Mouse (Mus musculus): ENCODE measurements around the gene Ndufb4. TPM values are rescaled to one million over a fixed set of nuclear protein-coding genes. Genes with fewer than 3 reads are reported as not detected.
A peak's percentile ranks its signal among the peaks of the same experiment; 100 is the strongest.
"Not testable (repeated sequence)": the region's sequence is repeated elsewhere in the genome, so short reads cannot be mapped to it uniquely, and the experiment has no call there.

Gene Ndufb4
- polyA plus RNA-seq, 1 experiment: not detected

GRCm38 (mm10) chr16:37647067-37647466 lies 7.2 kb downstream of the Ndufb4 start:
- H3K4me3 ChIP-seq (ENCODE audit: insufficient read depth, low read depth, low read length): no peak overlapping the region
- no peaks in the 10 kb centered on the region for H3K4me1 ChIP-seq (ENCODE audit: control insufficient read depth, insufficient read depth, low read length)
- no peak for TF ChIP-seq POLR2A (IDR thresholded peaks at IDR 0.05; ENCODE audit: insufficient read depth, low read depth, low read length)
- no peak overlapping the region for H3K27ac ChIP-seq (ENCODE audit: insufficient read depth, low read depth, low read length)
- 91% methylated on average over 16 of the region's 16 CpGs for WGBS

- no peak overlapping the region for H3K27ac ChIP-seq (ENCODE audit: insufficient read depth, low read depth, low read length)
- no peak for TF ChIP-seq CTCF (IDR thresholded peaks at IDR 0.05; ENCODE audit: insufficient read depth, low read depth, low read length)
- no peak for TF ChIP-seq POLR2A (IDR thresholded peaks at IDR 0.05; ENCODE audit: insufficient read depth, low read depth, low read length)
- H3K4me1 ChIP-seq (ENCODE audit: control insufficient read depth, insufficient read depth, low read length): no peaks in the 10 kb centered on the region
- no peak overlapping the region for H3K4me3 ChIP-seq (ENCODE audit: insufficient read depth, low read depth, low read length)
- WGBS: 84% methylated on average over 3 of the region's 3 CpGs
These were observed 8.5 kb downstream of the Ndufb4 start for GRCm38 (mm10) chr16:37645799-37646198.

GRCm38 (mm10) chr16:37645211-37645610 lies 9.0 kb downstream of the Ndufb4 start:
- Histone ChIP-seq H3K27ac (ENCODE audit: insufficient read depth, low read depth, low read length) (no peak overlapping the region), H3K4me1 (ENCODE audit: control insufficient read depth, insufficient read depth, low read length) (no peaks in the 10 kb centered on the region), H3K4me3 (ENCODE audit: insufficient read depth, low read depth, low read length) (no peak overlapping the region)
- TF ChIP-seq CTCF (IDR thresholded peaks at IDR 0.05; ENCODE audit: insufficient read depth, low read depth, low read length) (no peak), POLR2A (IDR thresholded peaks at IDR 0.05; ENCODE audit: insufficient read depth, low read depth, low read length) (no peak)
- 95% methylated on average over 8 of the region's 8 CpGs for WGBS

- 91% methylated on average over 5 of the region's 5 CpGs for WGBS
- H3K27ac ChIP-seq (ENCODE audit: insufficient read depth, low read depth, low read length): no peak overlapping the region
- H3K4me1 ChIP-seq (ENCODE audit: control insufficient read depth, insufficient read depth, low read length): no peaks in the 10 kb centered on the region
- no peak for TF ChIP-seq POLR2A (IDR thresholded peaks at IDR 0.05; ENCODE audit: insufficient read depth, low read depth, low read length)
- TF ChIP-seq CTCF (IDR thresholded peaks at IDR 0.05; ENCODE audit: insufficient read depth, low read depth, low read length): no peak
- H3K4me3 ChIP-seq (ENCODE audit: insufficient read depth, low read depth, low read length): no peak overlapping the region
These were observed 9.8 kb downstream of the Ndufb4 start for GRCm38 (mm10) chr16:37644486-37644885.

GRCm38 (mm10) chr16:37640522-37640921 lies 13.7 kb downstream of the Ndufb4 start:
- not testable (repeated sequence) for H3K4me3 ChIP-seq (ENCODE audit: insufficient read depth, low read depth, low read length); H3K4me1 ChIP-seq (ENCODE audit: control insufficient read depth, insufficient read depth, low read length); H3K27ac ChIP-seq (ENCODE audit: insufficient read depth, low read depth, low read length)

- TF ChIP-seq CTCF (IDR thresholded peaks at IDR 0.05; ENCODE audit: insufficient read depth, low read depth, low read length) (no peak), POLR2A (IDR thresholded peaks at IDR 0.05; ENCODE audit: insufficient read depth, low read depth, low read length) (no peak)
- Histone ChIP-seq H3K4me1 (ENCODE audit: control insufficient read depth, insufficient read depth, low read length) (no peaks in the 10 kb centered on the region), H3K4me3 (ENCODE audit: insufficient read depth, low read depth, low read length) (no peak overlapping the region), H3K27ac (ENCODE audit: insufficient read depth, low read depth, low read length) (no peak overlapping the region)
These were observed 16.5 kb downstream of the Ndufb4 start for GRCm38 (mm10) chr16:37637802-37638201.

- WGBS: 25% methylated on average over 6 of the region's 6 CpGs
- no peaks in the 10 kb centered on the region for H3K4me1 ChIP-seq (ENCODE audit: control insufficient read depth, insufficient read depth, low read length)
- TF ChIP-seq CTCF (IDR thresholded peaks at IDR 0.05; ENCODE audit: insufficient read depth, low read depth, low read length) (0 out of 2 replicates have a peak, but pooled peaks have one; percentile 28), POLR2A (IDR thresholded peaks at IDR 0.05; ENCODE audit: insufficient read depth, low read depth, low read length) (no peak)
- H3K4me3 ChIP-seq (ENCODE audit: insufficient read depth, low read depth, low read length): no peak overlapping the region
- 0 out of 2 replicates have a peak overlapping the region, but pooled peaks have one; percentile 33 for H3K27ac ChIP-seq (ENCODE audit: insufficient read depth, low read depth, low read length)
These were observed 18.1 kb downstream of the Ndufb4 start for GRCm38 (mm10) chr16:37636107-37636506.

- 97% methylated on average over 1 of the region's 1 CpGs for WGBS
- H3K4me1 ChIP-seq (ENCODE audit: control insufficient read depth, insufficient read depth, low read length): no peaks in the 10 kb centered on the region
- no peak for TF ChIP-seq CTCF (IDR thresholded peaks at IDR 0.05; ENCODE audit: insufficient read depth, low read depth, low read length)
- no peak for TF ChIP-seq POLR2A (IDR thresholded peaks at IDR 0.05; ENCODE audit: insufficient read depth, low read depth, low read length)
- no peak overlapping the region for H3K4me3 ChIP-seq (ENCODE audit: insufficient read depth, low read depth, low read length)
- no peak overlapping the region for H3K27ac ChIP-seq (ENCODE audit: insufficient read depth, low read depth, low read length)
These were observed 19.2 kb downstream of the Ndufb4 start for GRCm38 (mm10) chr16:37635095-37635494.

GRCm38 (mm10) chr16:37634578-37634977 lies 19.7 kb downstream of the Ndufb4 start:
- H3K4me3 ChIP-seq (ENCODE audit: insufficient read depth, low read depth, low read length): no peak overlapping the region
- WGBS: 73% methylated on average over 9 of the region's 9 CpGs
- no peak overlapping the region for H3K27ac ChIP-seq (ENCODE audit: insufficient read depth, low read depth, low read length)
- no peaks in the 10 kb centered on the region for H3K4me1 ChIP-seq (ENCODE audit: control insufficient read depth, insufficient read depth, low read length)
- TF ChIP-seq POLR2A (IDR thresholded peaks at IDR 0.05; ENCODE audit: insufficient read depth, low read depth, low read length) (no peak), CTCF (IDR thresholded peaks at IDR 0.05; ENCODE audit: insufficient read depth, low read depth, low read length) (no peak)

- Histone ChIP-seq H3K4me3 (ENCODE audit: insufficient read depth, low read depth, low read length) (no peak overlapping the region), H3K27ac (ENCODE audit: insufficient read depth, low read depth, low read length) (no peak overlapping the region), H3K4me1 (ENCODE audit: control insufficient read depth, insufficient read depth, low read length) (peaks cover 5% of the 10 kb centered on the region)
- TF ChIP-seq CTCF (IDR thresholded peaks at IDR 0.05; ENCODE audit: insufficient read depth, low read depth, low read length) (no peak), POLR2A (IDR thresholded peaks at IDR 0.05; ENCODE audit: insufficient read depth, low read depth, low read length) (no peak)
- 34% methylated on average over 7 of the region's 7 CpGs for WGBS
These were observed 25.2 kb downstream of the Ndufb4 start for GRCm38 (mm10) chr16:37629011-37629410.

Measured in olfactory bulb, adult 2 months (tissue).